Mouse (Mus musculus) thymus, adult 2 months (tissue): ENCODE data around the gene Mcm5.

ENCODE experiments used
- CTCF ChIP-seq: fragments of 200-500 bp; IDR thresholded peaks from 2 replicates; pipeline ENCODE4 v1.5.1; 2012; ENCODE audit warnings: mild to moderate bottlenecking, control low read depth, low read length, moderate library complexity, borderline replicate concordance; ENCODE audit not compliant: control insufficient read depth, poor library complexity, insufficient read depth; ENCODE audit errors: extremely low read depth
- POLR2A ChIP-seq: fragments of 200-500 bp; IDR thresholded peaks from 2 replicates; pipeline ENCODE4 v1.6.1; 2012; ENCODE audit warnings: mild to moderate bottlenecking, low read length, control low read depth, moderate library complexity; ENCODE audit not compliant: control insufficient read depth, poor library complexity, insufficient read depth; ENCODE audit errors: extremely low read depth

GRCm38 (mm10) chr8:75157471-75158230 is 48.3 kb downstream of the Mcm5 start:
- TF ChIP-seq CTCF = no peak
- no peak for TF ChIP-seq POLR2A
